Mouse (Mus musculus) layer of hippocampus, postnatal 25 days (tissue): ENCODE measurements around the gene Sfrp2. TPM values are rescaled to one million over a fixed set of nuclear protein-coding genes. Genes with fewer than 3 reads are reported as not detected.

ENCODE experiments used
- total RNA-seq, 2 experiments: library from RNA; stranded (reverse); gene quantifications; 2 replicates each; pipeline ENCODE4 v1.2.3; 2021

The Sfrp2 gene
- total RNA-seq, 2 experiments from 2014 or later: 1.8 to 2.3 TPM

Other genes starting within 250 kb of the Sfrp2 start
- under 1 TPM; 0.52 to 0.59 TPM for gene Tlr2, start 75.4 kb downstream of the Sfrp2 start, total RNA-seq